8 mouse cellular contexts compared by ENCODE assay signal in genomic region chr17:43241134-43241533, GRCm38 (mm10). TPM values are rescaled to one million over a fixed set of nuclear protein-coding genes. Genes with fewer than 3 reads are reported as not detected.
A peak's percentile ranks its signal among the peaks of the same experiment; 100 is the strongest.
DNase-seq lines count a peak whose midpoint lies in the region; ATAC-seq lines count a peak whose summit lies in the region.

No protein-coding gene starts in this region.

- 49% methylated on average over 10 of the region's 10 CpGs for WGBS in midbrain, embryonic 16.5 days

- H3K27ac ChIP-seq in brown adipose tissue, adult 24 weeks (replicated peaks; ENCODE audit: low read depth, low read length): peak overlapping the region; percentile 43; the same call in 1 of the 2 replicates
- no peak overlapping the region for H3K27ac ChIP-seq in midbrain, embryonic 16.5 days (ENCODE audit: low read length)

- no peak overlapping the region for H3K4me3 ChIP-seq in brown adipose tissue, adult 24 weeks (ENCODE audit: insufficient read depth, low read depth, low read length)
- no peak overlapping the region for H3K4me3 ChIP-seq in midbrain, embryonic 16.5 days (ENCODE audit: low read depth, low read length)

- peaks cover 27% of the 10 kb centered on the region for H3K4me1 ChIP-seq in brown adipose tissue, adult 24 weeks (ENCODE audit: control insufficient read depth, insufficient read depth, insufficient read length, low read length)
- H3K4me1 ChIP-seq in midbrain, embryonic 16.5 days (ENCODE audit: control insufficient read depth, insufficient read depth, low read length): no peaks in the 10 kb centered on the region

- H3K4me2 ChIP-seq in midbrain, embryonic 16.5 days (ENCODE audit: low read length): no peak overlapping the region

- no peaks in the 10 kb centered on the region for H3K9me3 ChIP-seq in midbrain, embryonic 16.5 days (replicated peaks; ENCODE audit: control insufficient read depth, low read length, poor library complexity, severe bottlenecking)

- peak; percentile 32; the same call in 1 of the 2 replicates for ATAC-seq in midbrain, embryonic 16.5 days
- no peak for ATAC-seq in megakaryocyte progenitor cell, adult 5-6 weeks (replicated peaks; ENCODE audit: poor library complexity)

- intact Hi-C loops in left cerebral cortex, postnatal 14 days (cut with DNase I): no loop called here
- intact Hi-C loops in heart, postnatal 25 days (cut with DNase I): no loop called here

- H3K27me3 ChIP-seq in midbrain, embryonic 16.5 days (ENCODE audit: control insufficient read depth, insufficient read depth, low read depth, low read length): no peaks in the 10 kb centered on the region

- H3K9ac ChIP-seq in midbrain, embryonic 16.5 days (ENCODE audit: low read depth, low read length): no peak overlapping the region

- H3K36me3 ChIP-seq in midbrain, embryonic 16.5 days (ENCODE audit: control insufficient read depth, insufficient read depth, low read length): no peaks in the 10 kb centered on the region

- peak; percentile 45 to 46 for DNase-seq in left cerebral cortex, postnatal 14 days (ENCODE audit: low spot score in 2 of 2)
- DNase-seq in left cerebral cortex, adult 11 months (ENCODE audit: low spot score): no peak
- peak; percentile 68 for DNase-seq in heart, postnatal 25 days (ENCODE audit: low spot score)
- DNase-seq in kidney, postnatal 4 days: peak; percentile 78 to 87
- DNase-seq in thymus, postnatal 36 days: no peak

RNA-seq across cellular contexts. Expression of gene Adgrf1, which starts 29.0 kb away (rescaled TPM):
- not detected for total RNA-seq in left cerebral cortex, postnatal 14 days (2021)
- not detected in 2 replicates for polyA plus RNA-seq in brown adipose tissue, adult 24 weeks (2012; ENCODE audit: insufficient read depth, insufficient read length, missing spikeins)
- not detected for total RNA-seq in heart, postnatal 25 days (2021)
- not detected in 2 replicates for polyA plus RNA-seq in midbrain, embryonic 16.5 days (2015; fragmentation: Nextera tagmentation; extraction: Ambion mirVana)
- 0.15 TPM in 1 of 2 replicates, not detected in the other for total RNA-seq in megakaryocyte progenitor cell, adult 5-6 weeks (2015)
- total RNA-seq in megakaryocyte progenitor cell, adult 5-6 weeks (2017): 0.17 TPM in 1 of 2 replicates, not detected in the other

Comparison
In these comparisons a context has a peak if more than half of its experiments do, and no peak if none do; other contexts are left out.
1. DNase-seq: peak in left cerebral cortex, postnatal 14 days (2 of 2), heart, postnatal 25 days (single experiment) and kidney, postnatal 4 days (2 of 2); none in left cerebral cortex, adult 11 months (single experiment) and thymus, postnatal 36 days (0 of 2).